Mouse (Mus musculus) MEL (cell line): Measurements from ENCODE around the gene Zfp593. TPM values are rescaled to one million over a fixed set of nuclear protein-coding genes. Genes with fewer than 3 reads are reported as not detected.

Experiments
- DNase-seq: peaks from one replicate; pipeline ENCODE4 v3.0.0; 2011; ENCODE audit warnings: low read depth, low spot score
- H3K27ac ChIP-seq: 2 replicates; pipeline ENCODE4 v1.5.1; 2012; ENCODE audit warnings: low read depth, mild to moderate bottlenecking, control low read depth, low read length, moderate library complexity; ENCODE audit not compliant: control insufficient read depth
- H3K27me3 ChIP-seq, 2 experiments: fragments of 150-350 bp in 1 of 2; sonication (generic) in 1 of 2; 2 replicates each; pipeline ENCODE4 v1.6.1; 2012; ENCODE audit warnings: low read length in 2 of 2, mild to moderate bottlenecking in 2 of 2, improper control_type of control experiment in 1 of 2, moderate library complexity in 1 of 2; ENCODE audit not compliant: insufficient read depth in 2 of 2, control insufficient read depth in 1 of 2
- H3K36me3 ChIP-seq, 2 experiments: 2 replicates each; pipeline ENCODE4 v1.6.1; 2012 to 2014; ENCODE audit warnings: low read length in 2 of 2, improper control_type of control experiment in 1 of 2, inconsistent platforms in 1 of 2, mild to moderate bottlenecking in 1 of 2; ENCODE audit not compliant: insufficient read depth in 2 of 2, control insufficient read depth in 1 of 2
- H3K4me1 ChIP-seq, 2 experiments: fragments of 150-350 bp in 1 of 2; sonication (generic) in 1 of 2; 2 replicates each; pipeline ENCODE4 v1.6.1; 2012; ENCODE audit warnings: low read length in 2 of 2, improper control_type of control experiment in 1 of 2, mild to moderate bottlenecking in 1 of 2; ENCODE audit not compliant: insufficient read depth in 2 of 2, control insufficient read depth in 1 of 2
- H3K4me3 ChIP-seq, 2 experiments: fragments of 150-350 bp in 1 of 2; sonication (generic) in 1 of 2; 2 replicates each; pipeline ENCODE4 v1.5.1; 2012; ENCODE audit warnings: low read depth in 2 of 2, low read length in 2 of 2, mild to moderate bottlenecking in 2 of 2, moderate library complexity in 2 of 2, control low read depth in 1 of 2, improper control_type of control experiment in 1 of 2; ENCODE audit not compliant: control insufficient read depth in 1 of 2, insufficient read depth in 1 of 2
- H3K79me2 ChIP-seq: 2 replicates; pipeline ENCODE4 v1.6.1; 2012; ENCODE audit warnings: mild to moderate bottlenecking, low read length, moderate library complexity; ENCODE audit not compliant: control insufficient read depth, poor library complexity, insufficient read depth
- H3K9ac ChIP-seq: 2 replicates; pipeline ENCODE4 v1.6.1; 2012; ENCODE audit warnings: low read depth, mild to moderate bottlenecking, control low read depth, low read length, moderate library complexity; ENCODE audit not compliant: control insufficient read depth, poor library complexity, severe bottlenecking
- H3K9me3 ChIP-seq: fragments of 150-350 bp; sonication (generic); replicated peaks from 2 replicates; pipeline ENCODE4 v1.6.1; 2012; ENCODE audit warnings: mild to moderate bottlenecking, low read length, improper control_type of control experiment, moderate library complexity; ENCODE audit not compliant: insufficient read depth
- CHD1 ChIP-seq: IDR thresholded peaks from 2 replicates; pipeline ENCODE4 v1.6.1; 2012; ENCODE audit warnings: low read depth, mild to moderate bottlenecking, inconsistent platforms, low read length, improper control_type of control experiment
- CHD2 ChIP-seq: IDR thresholded peaks from 2 replicates; pipeline ENCODE4 v1.6.1; 2011; ENCODE audit warnings: low read length, improper control_type of control experiment
- ELF1 ChIP-seq: IDR thresholded peaks from 2 replicates; pipeline ENCODE4 v1.6.1; 2014; ENCODE audit warnings: low read depth, mild to moderate bottlenecking, inconsistent platforms, low read length, improper control_type of control experiment, moderate library complexity
- GABPA ChIP-seq: IDR thresholded peaks from 2 replicates; pipeline ENCODE4 v1.6.1; 2012; ENCODE audit warnings: low read depth, mild to moderate bottlenecking, inconsistent platforms, low read length, improper control_type of control experiment, moderate library complexity
- GATA1 ChIP-seq: IDR thresholded peaks from 2 replicates; pipeline ENCODE4 v1.6.1; 2011; ENCODE audit warnings: low read depth, low read length, improper control_type of control experiment
- KAT2A ChIP-seq: conservative IDR thresholded peaks from 2 replicates; pipeline ENCODE4 v1.6.1; 2012; ENCODE audit warnings: low read depth, low read length, improper control_type of control experiment, inconsistent platforms
- MAFK ChIP-seq: IDR thresholded peaks from 2 replicates; pipeline ENCODE4 v1.6.1; 2011; ENCODE audit warnings: low read depth, mild to moderate bottlenecking, low read length, improper control_type of control experiment, borderline replicate concordance
- MAX ChIP-seq: IDR thresholded peaks from 2 replicates; pipeline ENCODE4 v1.6.1; 2011; ENCODE audit warnings: low read length, improper control_type of control experiment
- MEF2A ChIP-seq: IDR thresholded peaks from 2 replicates; pipeline ENCODE4 v1.6.1; 2014; ENCODE audit warnings: low read depth, mild to moderate bottlenecking, inconsistent platforms, low read length, improper control_type of control experiment; ENCODE audit not compliant: poor library complexity, insufficient replicate concordance, severe bottlenecking; ENCODE audit errors: extremely low read depth
- POLR2A ChIP-seq, 2 experiments: IDR thresholded peaks; 2 replicates each; pipeline ENCODE4 v1.6.1; 2011 to 2012; ENCODE audit warnings: low read length in 2 of 2, mild to moderate bottlenecking in 2 of 2, control low read depth in 1 of 2, improper control_type of control experiment in 1 of 2, low read depth in 1 of 2, moderate library complexity in 1 of 2; ENCODE audit not compliant: control insufficient read depth in 1 of 2, insufficient read depth in 1 of 2, poor library complexity in 1 of 2
- POLR2AphosphoS2 ChIP-seq: IDR thresholded peaks from 2 replicates; pipeline ENCODE4 v1.6.1; 2011; ENCODE audit warnings: low read length, improper control_type of control experiment
- RCOR1 ChIP-seq: IDR thresholded peaks from 2 replicates; pipeline ENCODE4 v1.6.1; 2012; ENCODE audit warnings: low read depth, mild to moderate bottlenecking, inconsistent platforms, low read length, improper control_type of control experiment
- SMC3 ChIP-seq: IDR thresholded peaks from 2 replicates; pipeline ENCODE4 v1.6.1; 2011; ENCODE audit warnings: low read depth, low read length, improper control_type of control experiment
- TCF12 ChIP-seq: IDR thresholded peaks from 2 replicates; pipeline ENCODE4 v1.6.1; 2014; ENCODE audit warnings: low read depth, mild to moderate bottlenecking, inconsistent platforms, low read length, improper control_type of control experiment, moderate library complexity
- UBTF ChIP-seq: IDR thresholded peaks from 2 replicates; pipeline ENCODE4 v1.6.1; 2012; ENCODE audit warnings: low read depth, mild to moderate bottlenecking, inconsistent platforms, low read length, improper control_type of control experiment, moderate library complexity, borderline replicate concordance; ENCODE audit not compliant: insufficient read depth
- USF2 ChIP-seq, 2 experiments: IDR thresholded peaks; 2 replicates each; pipeline ENCODE4 v1.6.1; 2011 to 2012; ENCODE audit warnings: improper control_type of control experiment in 2 of 2, low read length in 2 of 2, borderline replicate concordance in 1 of 2, inconsistent platforms in 1 of 2, low read depth in 1 of 2, mild to moderate bottlenecking in 1 of 2; ENCODE audit not compliant: insufficient read depth in 1 of 2
- ZC3H11A ChIP-seq: IDR thresholded peaks from 2 replicates; pipeline ENCODE4 v1.6.1; 2012; ENCODE audit warnings: low read depth, mild to moderate bottlenecking, inconsistent platforms, low read length, improper control_type of control experiment
- ZKSCAN1 ChIP-seq: IDR thresholded peaks from 2 replicates; pipeline ENCODE4 v1.6.1; 2012; ENCODE audit warnings: low read depth, mild to moderate bottlenecking, inconsistent platforms, low read length, improper control_type of control experiment, moderate library complexity
- ZNF384 ChIP-seq: IDR thresholded peaks from 2 replicates; pipeline ENCODE4 v1.6.1; 2012; ENCODE audit warnings: low read depth, mild to moderate bottlenecking, inconsistent platforms, low read length, improper control_type of control experiment
- polyA plus RNA-seq, 2 experiments: library from polyadenylated mRNA; stranded (reverse) in 1 of 2; unstranded in 1 of 2; fragments of >175 nt in 1 of 2; fragments of >200 nt in 1 of 2; gene quantifications; 2 replicates each; pipeline versions ENCODE4 v1.2.1 to v1.2.4; 2012; ENCODE audit warnings: low replicate concordance in 2 of 2, low read depth in 1 of 2; ENCODE audit not compliant: insufficient read length in 2 of 2, insufficient read depth in 1 of 2, missing spikeins in 1 of 2
- total RNA-seq: library from RNA; depleted of rRNA; stranded (reverse); fragments of 300-350 nt; gene quantifications from 2 replicates; pipeline ENCODE4 v1.2.3, GENCODE M21; 2012

Zfp593 gene
- total and polyA plus RNA-seq, 3 experiments: 30.4 to 33.9 TPM; not detected in 1

- Histone ChIP-seq H3K36me3 (no peaks in the 10 kb centered on the region), H3K27ac (no peak overlapping the region), H3K9ac (no peak overlapping the region), H3K27me3 (peaks cover 0 to 2% of the 10 kb centered on the region in 2 experiments; a peak in 2 of 4 replicates), H3K4me1 (no peaks in the 10 kb centered on the region), H3K79me2 (no peaks in the 10 kb centered on the region), H3K9me3 (no peaks in the 10 kb centered on the region), H3K4me3 (no peak overlapping the region)
- DNase-seq: no peak
- TF ChIP-seq TCF12: no peak
- TF ChIP-seq SMC3: no peak
- no peak for TF ChIP-seq MAX
These were observed 38.8 kb downstream of the Zfp593 start for GRCm38 (mm10) chr4:134206488-134207053.

- Histone ChIP-seq H3K4me3 (no peak overlapping the region), H3K27me3 (peaks cover 0 to 2% of the 10 kb centered on the region in 2 experiments; a peak in 2 of 4 replicates), H3K27ac (no peak overlapping the region)
These were observed 42.0 kb downstream of the Zfp593 start for GRCm38 (mm10) chr4:134203340-134203896.

GRCm38 (mm10) chr4:134202904-134203303, 42.5 kb downstream of the Zfp593 start, which contains the start of gene Gm7534:
Gm7534 (minus strand) TSS chr4:134203004.
- H3K4me3 ChIP-seq: no peak within 1 kb of the TSS
- DNase-seq: no peak
- H3K79me2 ChIP-seq: no peaks in the 10 kb centered on the region
- TF ChIP-seq CHD1 (no peak), RCOR1 (no peak), ZKSCAN1 (no peak), ZNF384 (no peak), KAT2A (no peak), ZC3H11A (no peak), POLR2A (IDR thresholded peaks at IDR 0.05; ENCODE audit: control insufficient read depth in 1 of 2, insufficient read depth in 1 of 2, low read depth in 1 of 2, low read length in 2 of 2, poor library complexity in 1 of 2) (no peak), GATA1 (no peak), MEF2A (no peak), POLR2AphosphoS2 (no peak), USF2 (IDR thresholded peaks at IDR 0.05; ENCODE audit: borderline replicate concordance in 1 of 2, insufficient read depth in 1 of 2, low read depth in 1 of 2, low read length in 2 of 2) (no peak), GABPA (no peak), ELF1 (no peak), MAFK (no peak), UBTF (no peak)
- H3K27me3 ChIP-seq: peaks cover 0 to 2% of the 10 kb centered on the region in 2 experiments; a peak in 2 of 4 replicates
- no peak within 1 kb of the TSS for H3K9ac ChIP-seq
- H3K9me3 ChIP-seq: no peaks in the 10 kb centered on the region
- no peak within 1 kb of the TSS for H3K27ac ChIP-seq
- no peaks in the 10 kb centered on the region for H3K4me1 ChIP-seq
- no peaks in the 10 kb centered on the region for H3K36me3 ChIP-seq

More at GRCm38 (mm10) chr4:134203340-134203896, 42.0 kb downstream of the Zfp593 start:
- Histone ChIP-seq H3K79me2 (no peaks in the 10 kb centered on the region), H3K9me3 (no peaks in the 10 kb centered on the region), H3K9ac (no peak overlapping the region), H3K36me3 (no peaks in the 10 kb centered on the region), H3K4me1 (no peaks in the 10 kb centered on the region)
- DNase-seq: no peak
- no peak for TF ChIP-seq ZNF384
- TF ChIP-seq USF2 (IDR thresholded peaks at IDR 0.05; ENCODE audit: borderline replicate concordance in 1 of 2, insufficient read depth in 1 of 2, low read depth in 1 of 2, low read length in 2 of 2): no peak
- TF ChIP-seq KAT2A: no peak
- TF ChIP-seq CHD2: no peak
